Mouse (Mus musculus) liver, embryonic 14.5 days (tissue): ENCODE results near the gene Hypm.

Experiments used
- CTCF ChIP-seq: IDR thresholded peaks from 2 replicates; pipeline ENCODE4 v1.5.1; 2016; ENCODE audit warnings: antibody characterized with exemption, low read depth, control low read depth
- EP300 ChIP-seq: IDR thresholded peaks from 2 replicates; pipeline ENCODE4 v1.6.1; 2016; ENCODE audit warnings: antibody characterized with exemption, low read depth

DNA sequence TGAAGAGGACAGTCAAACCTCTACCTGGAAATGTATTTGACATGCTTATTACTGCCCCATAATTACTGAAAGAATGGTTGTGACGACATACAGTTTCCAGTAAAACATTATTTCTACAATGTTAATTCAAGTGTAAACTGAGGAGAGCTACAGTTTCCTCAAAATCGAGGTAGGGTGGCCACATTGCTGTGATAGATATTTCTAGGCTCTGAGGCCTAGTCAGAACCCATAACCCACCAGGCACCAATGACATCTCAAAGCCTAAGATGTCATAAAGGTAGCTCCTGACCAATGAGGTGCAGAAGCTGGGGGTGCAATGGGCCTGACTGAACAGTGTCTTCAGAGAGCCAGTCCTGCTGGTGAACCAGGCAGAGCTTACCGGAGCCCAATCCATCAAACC is at the start of gene Hypm:
- TF ChIP-seq EP300 (no peak), CTCF (no peak)
